Mouse (Mus musculus) megakaryocyte progenitor cell, adult 5-6 weeks (primary cell): ENCODE measurements around the gene Sowahb. TPM values are rescaled to one million over a fixed set of nuclear protein-coding genes. Genes with fewer than 3 reads are reported as not detected.

Experiments
- ATAC-seq: replicated peaks from 2 replicates; pipeline ENCODE4 v1.8.0; 2016; ENCODE audit warnings: mild to moderate bottlenecking, moderate TSS enrichment, inconsistent platforms; ENCODE audit not compliant: poor library complexity
- total RNA-seq, 2 experiments: library from RNA; stranded (forward) in 1 of 2; stranded (reverse) in 1 of 2; fragments of 157-497, 149-512 nt in 1 of 2; fragments of 200-1000 nt in 1 of 2; gene quantifications; 2 replicates each; pipeline versions ENCODE4 v1.2.3 to v1.2.4; 2015 to 2017

Sowahb gene
- total RNA-seq (2015) (not detected in 2 replicates), total RNA-seq (2017) (not detected in 2 replicates)

- peak; percentile 54 for ATAC-seq
Measured at GRCm38 (mm10) chr5:93044584-93045370, at the start of gene Sowahb. Gene Sowahb, minus strand, starts transcription at chr5:93045022.

- ATAC-seq: peak; percentile 33
Measured at GRCm38 (mm10) chr5:93093638-93094527, 49.1 kb upstream of the Sowahb start.

DNA sequence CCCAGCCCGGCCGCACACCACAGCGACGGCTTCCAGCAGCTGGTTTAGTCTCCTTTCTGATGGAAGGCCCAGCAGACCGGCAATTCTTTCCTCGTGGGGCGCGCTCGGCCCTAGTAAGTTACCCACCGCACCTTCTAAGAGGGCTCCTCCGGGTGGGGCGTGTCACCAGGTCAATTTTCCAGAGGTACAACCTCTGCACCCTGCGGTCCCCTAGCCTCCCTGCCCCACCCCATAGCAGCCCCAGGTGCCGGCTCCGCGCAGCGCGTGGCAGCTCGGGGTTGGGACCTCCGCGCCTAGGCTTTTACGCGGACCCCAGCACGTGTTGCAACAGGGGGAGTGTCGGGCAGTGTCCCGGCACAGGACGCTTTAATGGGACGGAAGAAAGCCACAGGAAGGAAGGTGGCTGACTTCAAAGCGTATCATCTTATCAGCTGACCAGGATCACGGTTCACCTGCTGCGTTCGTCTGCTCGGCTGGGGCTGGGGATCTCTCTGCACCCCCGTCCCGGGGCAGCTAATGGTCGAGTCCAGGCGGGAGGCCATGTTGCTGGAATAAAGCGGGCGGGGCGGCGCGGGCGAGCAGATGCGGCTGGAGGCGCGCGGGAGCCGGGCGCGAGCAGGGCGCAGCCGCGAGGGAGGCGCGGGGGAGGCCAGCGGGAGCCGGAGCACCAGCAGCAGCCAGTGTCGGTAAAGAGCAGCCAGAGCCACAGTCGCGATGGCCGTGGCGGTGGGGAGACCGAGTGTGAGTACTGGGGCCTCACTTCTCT, 48.2 kb upstream of the Sowahb start, which contains the start of gene Sept11:
TSS of gene Sept11 (plus strand) at position 581 of the 766 bp plus-strand sequence.
- ATAC-seq: peak; percentile 75

DNA sequence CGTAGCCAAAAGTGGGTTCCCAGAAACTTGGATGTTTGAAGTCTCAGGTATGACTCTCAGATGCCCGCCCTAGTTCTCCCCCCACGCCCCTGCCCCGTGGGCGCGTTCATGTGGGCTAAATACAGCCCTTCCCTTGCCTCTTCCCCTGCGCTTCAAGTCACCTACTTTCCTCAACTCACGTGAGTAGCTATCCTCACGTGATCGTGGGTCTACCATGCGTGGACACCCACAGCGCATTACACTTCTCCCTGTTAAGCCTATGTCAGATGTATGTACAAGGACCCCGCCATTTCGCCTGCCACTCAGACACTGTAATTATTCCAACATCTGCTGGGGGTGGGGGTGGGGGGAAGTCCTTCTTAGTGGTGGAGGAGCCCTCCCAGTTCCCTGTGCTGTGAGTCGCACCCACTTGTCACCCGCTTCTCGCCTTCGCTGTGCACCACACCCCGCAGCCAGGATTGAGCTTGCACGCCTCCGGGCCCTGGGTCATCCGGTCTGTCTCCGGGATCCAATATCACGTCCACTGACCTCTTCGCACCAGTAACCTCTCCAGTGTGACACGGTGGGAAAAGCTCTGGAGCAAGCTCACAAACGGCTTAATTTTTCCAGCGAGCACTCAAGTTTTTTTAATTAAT, 47.4 kb upstream of the Sowahb start:
- peak; percentile 33 for ATAC-seq

DNA sequence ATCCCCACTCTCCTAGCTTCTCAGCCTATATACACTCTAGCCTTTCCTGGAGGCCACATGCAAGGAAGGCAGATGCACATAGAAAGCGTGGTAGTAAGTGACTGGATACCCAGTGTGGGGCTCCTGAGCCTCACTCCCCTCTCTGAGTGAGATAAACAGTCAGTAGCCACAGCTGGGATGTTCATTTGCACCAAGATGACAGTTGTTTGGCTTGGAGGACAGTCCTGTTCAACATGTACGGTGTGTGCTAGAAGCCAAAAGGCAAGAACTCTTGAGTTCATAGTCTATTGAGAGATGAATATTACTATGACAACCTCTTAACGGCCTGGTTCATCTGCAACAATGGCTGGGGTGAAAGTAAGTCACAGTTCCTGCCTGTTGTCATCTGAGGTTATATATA, 46.4 kb upstream of the Sowahb start:
- ATAC-seq: no peak

- ATAC-seq: peak; percentile 89
Measured at GRCm38 (mm10) chr5:93085900-93086299, 41.1 kb upstream of the Sowahb start.

DNA sequence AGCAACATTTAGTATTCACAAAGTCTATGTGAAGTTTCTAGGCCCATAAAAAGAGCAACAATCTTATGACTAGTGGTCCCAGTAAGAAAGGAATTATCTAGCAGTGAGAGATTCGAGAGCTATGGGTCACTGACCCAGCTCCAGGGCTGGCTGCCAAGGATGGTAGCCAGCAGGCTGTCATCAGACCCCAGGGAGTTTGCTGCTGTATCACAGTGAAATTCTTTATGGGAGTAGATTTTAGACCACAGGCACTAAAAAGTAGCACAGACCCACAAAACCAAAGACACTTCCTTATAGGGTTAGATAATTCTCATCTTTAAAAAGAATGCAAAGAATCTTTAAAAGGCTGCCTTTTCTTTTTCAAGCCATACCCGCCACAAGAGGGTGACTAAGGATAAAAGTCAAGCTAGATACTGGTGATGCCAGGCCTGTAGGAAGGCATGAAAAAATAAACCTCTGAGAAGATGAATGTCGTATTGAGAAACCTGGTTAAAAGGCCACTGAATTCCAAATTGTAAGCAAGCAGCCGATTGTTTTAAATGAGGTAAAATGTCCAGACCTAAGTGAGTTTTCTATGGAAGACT, 40.3 kb upstream of the Sowahb start:
- ATAC-seq: no peak

GRCm38 (mm10) chr5:93079596-93079995, 34.8 kb upstream of the Sowahb start:
- ATAC-seq: no peak

DNA sequence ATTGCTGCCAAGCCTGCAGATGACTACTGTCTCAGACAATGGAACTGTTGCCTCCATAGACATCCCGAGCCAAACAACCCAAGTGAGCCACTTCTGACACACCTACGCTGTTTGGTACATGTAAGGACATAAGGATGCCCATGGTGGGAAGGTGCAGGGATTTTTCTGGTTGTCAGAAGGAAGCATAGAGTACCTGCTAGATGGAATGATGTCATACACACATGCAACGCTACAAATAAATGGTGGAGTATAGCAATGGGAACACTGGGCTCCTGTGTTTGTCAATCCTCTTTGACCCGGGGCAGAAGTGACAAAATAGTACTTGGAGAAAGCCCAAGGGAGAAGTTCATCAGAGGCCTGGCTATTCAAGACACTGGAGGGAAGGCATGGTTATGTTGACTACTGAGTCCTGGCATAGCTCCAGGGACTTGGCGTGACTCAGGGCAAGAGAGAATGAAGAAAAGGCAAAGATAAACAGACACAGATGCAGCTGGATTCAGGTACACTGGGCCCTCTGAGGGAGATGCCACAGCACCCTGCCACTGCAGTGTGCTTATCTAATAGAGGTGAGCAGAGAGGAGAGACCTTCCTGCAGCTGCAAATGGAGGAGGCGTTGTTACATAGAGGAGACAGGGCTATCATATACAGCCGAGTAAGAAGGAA, 33.0 kb upstream of the Sowahb start:
- ATAC-seq: peak; percentile 75

DNA sequence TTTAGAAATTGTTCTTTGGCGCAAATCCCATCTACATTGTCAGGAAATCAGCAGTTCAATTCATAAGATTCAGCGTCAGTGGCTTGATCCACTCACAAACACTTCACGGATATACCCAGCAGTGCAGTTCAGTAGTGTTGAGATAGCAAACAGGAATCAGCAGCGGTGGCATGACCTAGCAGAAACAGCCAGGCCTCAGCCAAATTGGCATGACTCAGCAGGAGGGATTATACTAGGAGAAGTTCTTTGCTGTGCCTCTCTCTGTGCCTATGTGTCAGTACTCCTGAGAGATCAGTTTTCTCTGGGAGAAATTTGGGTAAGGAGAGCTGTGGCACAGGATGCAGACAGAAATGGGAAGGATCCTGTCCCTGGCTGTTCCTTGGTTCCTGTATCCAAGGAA, 16.0 kb upstream of the Sowahb start:
- peak; percentile 37; the same call in 1 of the 2 replicates for ATAC-seq

DNA sequence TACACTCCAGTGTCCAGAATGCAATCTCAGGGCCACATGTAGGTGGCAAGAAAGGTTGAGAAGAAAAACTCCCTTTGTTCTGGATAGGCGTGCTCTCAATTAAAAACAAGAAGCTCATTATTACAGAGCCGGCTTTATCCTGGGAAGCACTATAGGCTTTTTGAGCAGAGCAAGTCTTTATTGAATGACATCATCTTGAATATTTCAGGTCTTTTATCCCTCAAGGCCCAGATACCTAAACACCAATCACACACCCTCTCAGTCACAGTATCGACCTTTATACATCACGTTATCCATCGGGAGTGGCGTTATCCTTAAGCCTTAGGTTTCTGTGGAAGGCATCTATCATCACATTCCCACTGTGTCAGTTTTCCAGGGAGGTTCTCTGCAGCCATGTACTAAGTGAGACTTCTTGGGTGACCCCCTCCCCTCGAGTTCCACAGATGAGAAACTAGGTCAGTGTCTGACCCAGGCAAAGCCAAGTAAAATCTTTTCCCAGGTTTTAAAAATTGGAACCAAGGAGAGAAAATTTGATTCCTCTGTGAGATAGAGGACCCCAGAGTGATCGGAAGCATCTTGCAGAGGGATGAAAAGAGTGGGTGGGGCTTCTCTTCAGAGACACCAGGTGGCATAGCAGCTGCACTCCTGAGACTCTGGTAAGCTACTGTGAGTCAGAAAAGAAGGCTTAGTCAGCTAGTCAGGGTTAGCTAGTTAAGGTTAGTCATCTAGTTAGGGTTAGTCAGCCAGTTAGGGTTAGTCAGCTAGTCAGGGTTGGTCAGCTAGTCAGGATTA, 9.0 kb upstream of the Sowahb start:
- ATAC-seq: no peak

GRCm38 (mm10) chr5:93051951-93052350, 7.1 kb upstream of the Sowahb start:
- ATAC-seq: no peak

- ATAC-seq: no peak
Measured at GRCm38 (mm10) chr5:93051041-93051440, 6.2 kb upstream of the Sowahb start.

- no peak for ATAC-seq
Measured at GRCm38 (mm10) chr5:93049971-93050370, 5.1 kb upstream of the Sowahb start.

GRCm38 (mm10) chr5:93048481-93049240, 3.8 kb upstream of the Sowahb start:
- no peak for ATAC-seq

- no peak for ATAC-seq
Measured at GRCm38 (mm10) chr5:93046306-93046845, 1.6 kb upstream of the Sowahb start.

DNA sequence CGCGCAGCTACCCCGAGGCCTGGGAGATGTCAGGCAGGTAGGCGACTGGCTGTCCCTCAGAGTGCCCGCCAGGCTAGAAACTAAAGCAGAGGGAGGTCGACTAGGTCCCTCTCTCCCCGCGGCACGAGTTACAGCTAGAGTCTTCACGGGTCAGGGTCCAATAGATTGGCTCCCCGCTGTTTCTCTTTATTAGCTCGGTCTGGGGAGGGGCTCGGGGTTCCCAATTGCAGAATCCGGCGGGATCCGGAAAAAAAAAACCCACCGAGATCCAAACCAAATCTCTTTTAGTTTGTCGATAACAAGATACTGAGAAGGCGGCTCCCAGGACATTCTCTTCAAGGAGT, 521 bp upstream of the Sowahb start:
- ATAC-seq: no peak
